Mouse (Mus musculus) forebrain, embryonic 13.5 days (tissue): ENCODE data around the gene Qpct. TPM values are rescaled to one million over a fixed set of nuclear protein-coding genes. Genes with fewer than 3 reads are reported as not detected.

Experiments
- ATAC-seq: fragments of 200-750 bp; cut with Nextera tagmentation; 2 replicates; pipeline ENCODE4 v1.8.0; 2017
- H3K27ac ChIP-seq: fragments of 300-500 bp; sonication (generic); 2 replicates; pipeline ENCODE4 v1.5.1; 2015; ENCODE audit warnings: inconsistent platforms, mild to moderate bottlenecking, moderate library complexity
- H3K27me3 ChIP-seq: fragments of 300-500 bp; sonication (generic); 2 replicates; pipeline ENCODE4 v1.6.1; 2015; ENCODE audit warnings: mild to moderate bottlenecking, inconsistent platforms
- H3K36me3 ChIP-seq: fragments of 300-500 bp; sonication (generic); 2 replicates; pipeline ENCODE4 v1.6.1; 2015; ENCODE audit warnings: mild to moderate bottlenecking, inconsistent platforms; ENCODE audit not compliant: poor library complexity, severe bottlenecking
- H3K4me1 ChIP-seq: fragments of 300-500 bp; sonication (generic); 2 replicates; pipeline ENCODE4 v1.6.1; 2015; ENCODE audit warnings: inconsistent platforms
- H3K4me2 ChIP-seq: fragments of 300-500 bp; sonication (generic); 2 replicates; pipeline ENCODE4 v1.6.1; 2015; ENCODE audit warnings: inconsistent platforms, mild to moderate bottlenecking, moderate library complexity
- H3K4me3 ChIP-seq: fragments of 300-500 bp; sonication (generic); 2 replicates; pipeline ENCODE4 v1.5.1; 2015; ENCODE audit warnings: mild to moderate bottlenecking, inconsistent platforms
- H3K9ac ChIP-seq: fragments of 300-500 bp; sonication (generic); 2 replicates; pipeline ENCODE4 v1.6.1; 2015; ENCODE audit warnings: mild to moderate bottlenecking, inconsistent platforms
- H3K9me3 ChIP-seq: fragments of 300-500 bp; sonication (generic); replicated peaks from 2 replicates; pipeline ENCODE4 v1.6.1; 2016; ENCODE audit warnings: inconsistent platforms
- WGBS: fragments of 180-500 bp; shearing (Covaris S2); methylation state at CpG from one replicate; pipeline ENCODE4 v1.1.7; 2015; 5-methylcytosine and 5-hydroxymethylcytosine counted together
- polyA plus RNA-seq: library from polyadenylated mRNA; unstranded; fragments of >200 nt; fragmentation: Nextera tagmentation; extraction: Ambion mirVana; gene quantifications from 2 replicates; pipeline ENCODE4 v1.2.1, GENCODE M21; 2015

Gene Qpct
- polyA plus RNA-seq, 1 experiment from 2014 or later, result 8.8 TPM

GRCm38 (mm10) chr17:79032782-79033181 lies 18.9 kb upstream of the Qpct start:
- Histone ChIP-seq H3K27ac (no peak overlapping the region), H3K36me3 (no peaks in the 10 kb centered on the region), H3K27me3 (no peaks in the 10 kb centered on the region), H3K4me1 (no peaks in the 10 kb centered on the region), H3K9ac (no peak overlapping the region), H3K4me3 (no peak overlapping the region), H3K4me2 (no peak overlapping the region), H3K9me3 (no peaks in the 10 kb centered on the region)
- WGBS, result 81% methylated on average over 4 of the region's 4 CpGs
- no peak for ATAC-seq

- Histone ChIP-seq H3K27me3 (no peaks in the 10 kb centered on the region), H3K4me1 (no peaks in the 10 kb centered on the region), H3K36me3 (no peaks in the 10 kb centered on the region), H3K27ac (no peak overlapping the region), H3K4me2 (no peak overlapping the region), H3K4me3 (no peak overlapping the region), H3K9ac (no peak overlapping the region), H3K9me3 (no peaks in the 10 kb centered on the region)
- no peak for ATAC-seq
Measured at GRCm38 (mm10) chr17:79039660-79040059, 12.0 kb upstream of the Qpct start.

- Histone ChIP-seq H3K9ac (no peak overlapping the region), H3K27me3 (no peaks in the 10 kb centered on the region), H3K36me3 (no peaks in the 10 kb centered on the region), H3K4me3 (no peak overlapping the region), H3K4me2 (no peak overlapping the region), H3K9me3 (no peaks in the 10 kb centered on the region), H3K27ac (no peak overlapping the region), H3K4me1 (no peaks in the 10 kb centered on the region)
- ATAC-seq, result no peak
- WGBS, result 95% methylated on average over 2 of the region's 2 CpGs
Measured at GRCm38 (mm10) chr17:79043705-79044104, 8.0 kb upstream of the Qpct start.

GRCm38 (mm10) chr17:79052088-79052812 lies 544 bp downstream of the Qpct start:
- Histone ChIP-seq H3K4me3 (peak overlapping the region; percentile 63), H3K4me1 (no peaks in the 10 kb centered on the region), H3K9me3 (no peaks in the 10 kb centered on the region), H3K9ac (peak overlapping the region; percentile 69), H3K4me2 (peak overlapping the region; percentile 93), H3K27ac (0 out of 2 replicates have a peak overlapping the region, but pooled peaks have one; percentile 40), H3K36me3 (no peaks in the 10 kb centered on the region), H3K27me3 (peaks cover 3% of the 10 kb centered on the region; the same call in 1 of the 2 replicates)
- peak; percentile 96 for ATAC-seq
- under 1% methylated on average over 45 of the region's 45 CpGs for WGBS

GRCm38 (mm10) chr17:79058271-79058670 lies 6.6 kb downstream of the Qpct start:
- Histone ChIP-seq H3K36me3 (no peaks in the 10 kb centered on the region), H3K9ac (no peak overlapping the region), H3K4me3 (no peak overlapping the region), H3K9me3 (no peaks in the 10 kb centered on the region), H3K4me2 (no peak overlapping the region), H3K27ac (no peak overlapping the region), H3K4me1 (no peaks in the 10 kb centered on the region), H3K27me3 (peaks cover under 1% of the 10 kb centered on the region; the same call in 1 of the 2 replicates)
- ATAC-seq, result no peak
- 76% methylated on average over 6 of the region's 6 CpGs for whole genome bisulfite sequencing

- Histone ChIP-seq H3K9ac (no peak overlapping the region), H3K27ac (no peak overlapping the region), H3K36me3 (no peaks in the 10 kb centered on the region), H3K27me3 (no peaks in the 10 kb centered on the region), H3K9me3 (no peaks in the 10 kb centered on the region), H3K4me1 (no peaks in the 10 kb centered on the region), H3K4me2 (no peak overlapping the region), H3K4me3 (no peak overlapping the region)
- ATAC-seq, result no peak
- 78% methylated on average over 5 of the region's 5 CpGs for WGBS
Measured at GRCm38 (mm10) chr17:79060221-79060620, 8.5 kb downstream of the Qpct start.

GRCm38 (mm10) chr17:79064250-79064649 lies 12.5 kb downstream of the Qpct start:
- Histone ChIP-seq H3K27ac (no peak overlapping the region), H3K9ac (no peak overlapping the region), H3K36me3 (no peaks in the 10 kb centered on the region), H3K4me1 (0 out of 2 replicates have a peak, but pooled peaks cover 4% of the 10 kb centered on the region), H3K4me3 (no peak overlapping the region), H3K27me3 (no peaks in the 10 kb centered on the region), H3K9me3 (no peaks in the 10 kb centered on the region), H3K4me2 (no peak overlapping the region)
- 86% methylated on average over 1 of the region's 1 CpGs for WGBS
- no peak for ATAC-seq

GRCm38 (mm10) chr17:79068581-79068980 lies 16.9 kb downstream of the Qpct start:
- no peaks in the 10 kb centered on the region for H3K27me3 ChIP-seq
- no peak overlapping the region for H3K4me2 ChIP-seq
- H3K9ac ChIP-seq, result no peak overlapping the region
- H3K9me3 ChIP-seq, result no peaks in the 10 kb centered on the region
- H3K36me3 ChIP-seq, result no peaks in the 10 kb centered on the region
- 0 out of 2 replicates have a peak, but pooled peaks cover 4% of the 10 kb centered on the region for H3K4me1 ChIP-seq
- no peak overlapping the region for H3K4me3 ChIP-seq
- H3K27ac ChIP-seq, result no peak overlapping the region
- no peak for ATAC-seq
- WGBS, result 69% methylated on average over 7 of the region's 7 CpGs

- H3K4me1 ChIP-seq, result 0 out of 2 replicates have a peak, but pooled peaks cover 4% of the 10 kb centered on the region
- H3K36me3 ChIP-seq, result no peaks in the 10 kb centered on the region
- no peak overlapping the region for H3K4me2 ChIP-seq
- no peak overlapping the region for H3K9ac ChIP-seq
- H3K27ac ChIP-seq, result no peak overlapping the region
- H3K27me3 ChIP-seq, result no peaks in the 10 kb centered on the region
- H3K9me3 ChIP-seq, result no peaks in the 10 kb centered on the region
- no peak for ATAC-seq
- WGBS, result 39% methylated on average over 4 of the region's 4 CpGs
- H3K4me3 ChIP-seq, result no peak overlapping the region
Measured at GRCm38 (mm10) chr17:79069019-79069418, 17.3 kb downstream of the Qpct start.

GRCm38 (mm10) chr17:79069766-79070480 lies 18.2 kb downstream of the Qpct start:
- H3K9ac ChIP-seq, result no peak overlapping the region
- H3K27me3 ChIP-seq, result no peaks in the 10 kb centered on the region
- no peak overlapping the region for H3K4me3 ChIP-seq
- 0 out of 2 replicates have a peak, but pooled peaks cover 4% of the 10 kb centered on the region for H3K4me1 ChIP-seq
- no peak overlapping the region for H3K4me2 ChIP-seq
- H3K36me3 ChIP-seq, result no peaks in the 10 kb centered on the region
- no peak for ATAC-seq
- H3K9me3 ChIP-seq, result no peaks in the 10 kb centered on the region
- H3K27ac ChIP-seq, result no peak overlapping the region
- 88% methylated on average over 14 of the region's 14 CpGs for WGBS

- Histone ChIP-seq H3K4me2 (no peak overlapping the region), H3K36me3 (no peaks in the 10 kb centered on the region), H3K27ac (no peak overlapping the region), H3K4me1 (0 out of 2 replicates have a peak, but pooled peaks cover 4% of the 10 kb centered on the region), H3K9me3 (no peaks in the 10 kb centered on the region), H3K9ac (no peak overlapping the region), H3K27me3 (no peaks in the 10 kb centered on the region), H3K4me3 (no peak overlapping the region)
- ATAC-seq, result no peak
- 75% methylated on average over 11 of the region's 11 CpGs for WGBS
Measured at GRCm38 (mm10) chr17:79071951-79072350, 20.2 kb downstream of the Qpct start.

GRCm38 (mm10) chr17:79076974-79077847 lies 25.5 kb downstream of the Qpct start:
- H3K27me3 ChIP-seq, result no peaks in the 10 kb centered on the region
- no peak overlapping the region for H3K27ac ChIP-seq
- no peak for ATAC-seq
- no peaks in the 10 kb centered on the region for H3K9me3 ChIP-seq
- H3K36me3 ChIP-seq, result no peaks in the 10 kb centered on the region
- no peaks in the 10 kb centered on the region for H3K4me1 ChIP-seq
- H3K4me3 ChIP-seq, result no peak overlapping the region
- 89% methylated on average over 8 of the region's 8 CpGs for WGBS
- H3K4me2 ChIP-seq, result no peak overlapping the region
- H3K9ac ChIP-seq, result no peak overlapping the region
